Mouse (Mus musculus) testis, adult 2 months (tissue): ENCODE data around the gene Cldn19.

Source experiments
- CTCF ChIP-seq: fragments of 200-500 bp; IDR thresholded peaks from 2 replicates; pipeline ENCODE4 v1.5.1; 2012; ENCODE audit warnings: low read depth, mild to moderate bottlenecking, inconsistent platforms, low read length, moderate library complexity; ENCODE audit not compliant: control insufficient read depth, insufficient read depth, insufficient replicate concordance
- POLR2A ChIP-seq: fragments of 200-500 bp; IDR thresholded peaks from 2 replicates; pipeline ENCODE4 v1.6.1; 2012; ENCODE audit warnings: low read depth, mild to moderate bottlenecking, inconsistent platforms, low read length, moderate library complexity; ENCODE audit not compliant: control insufficient read depth

DNA sequence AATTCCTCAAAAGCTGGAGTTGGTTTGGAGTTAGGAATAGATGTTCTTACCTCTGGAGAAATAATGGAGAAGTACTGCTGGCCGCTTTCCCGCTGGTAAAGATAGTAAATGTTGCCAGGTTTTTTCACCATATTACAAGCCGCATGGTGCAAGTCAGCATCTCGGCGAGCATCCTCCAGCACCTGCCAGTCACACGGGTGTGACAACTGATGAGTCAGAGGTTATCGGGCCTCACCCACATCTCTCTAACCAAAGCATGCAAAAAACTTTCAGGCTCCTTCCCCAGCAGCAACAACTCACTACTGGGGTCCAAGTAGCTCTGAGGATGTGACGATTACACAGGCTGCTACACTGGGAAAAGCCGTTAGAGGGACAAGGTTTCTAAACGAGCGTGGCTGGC is 28.5 kb upstream of the Cldn19 start:
- no peak for TF ChIP-seq CTCF
- TF ChIP-seq POLR2A = no peak
